Mouse (Mus musculus): ENCODE measurements around the gene Fam177a.
"Not testable (repeated sequence)": the region's sequence is repeated elsewhere in the genome, so short reads cannot be mapped to it uniquely, and the experiment has no call there.

GRCm38 (mm10) chr12:55124242-55124641 lies at the start of gene Fam177a:
- TF ChIP-seq CTCF (conservative IDR thresholded peaks at IDR 0.05; ENCODE audit: low read length); NANOG (IDR thresholded peaks at IDR 0.05; ENCODE audit: borderline replicate concordance, low read length): not testable (repeated sequence)
